Mouse (Mus musculus) lung, embryonic 15.5 days (tissue): Measurements from ENCODE around the gene Mr1. TPM values are rescaled to one million over a fixed set of nuclear protein-coding genes. Genes with fewer than 3 reads are reported as not detected.
A peak's percentile ranks its signal among the peaks of the same experiment; 100 is the strongest.

ENCODE experiments used
- ATAC-seq: fragments of 200-750 bp; cut with Nextera tagmentation; 2 replicates; pipeline ENCODE4 v1.8.0; 2017; ENCODE audit warnings: moderate number of reproducible peaks, borderline replicate concordance; ENCODE audit not compliant: low FRiP score, low TSS enrichment; ENCODE audit errors: extremely low read depth
- H3K27ac ChIP-seq: fragments of 300-500 bp; sonication (generic); 2 replicates; pipeline ENCODE4 v1.5.1; 2015; ENCODE audit warnings: moderate library complexity, mild to moderate bottlenecking, inconsistent platforms
- H3K27me3 ChIP-seq: fragments of 300-500 bp; sonication (generic); 2 replicates; pipeline ENCODE4 v1.6.1; 2015; ENCODE audit warnings: inconsistent platforms
- H3K36me3 ChIP-seq: fragments of 300-500 bp; sonication (generic); 2 replicates; pipeline ENCODE4 v1.6.1; 2015; ENCODE audit warnings: inconsistent platforms
- H3K4me1 ChIP-seq: fragments of 300-500 bp; sonication (generic); 2 replicates; pipeline ENCODE4 v1.6.1; 2015; ENCODE audit warnings: inconsistent platforms
- H3K4me2 ChIP-seq: fragments of 300-500 bp; sonication (generic); 2 replicates; pipeline ENCODE4 v1.6.1; 2015; ENCODE audit warnings: inconsistent platforms, mild to moderate bottlenecking, moderate library complexity
- H3K4me3 ChIP-seq: fragments of 300-500 bp; sonication (generic); 2 replicates; pipeline ENCODE4 v1.5.1; 2015; ENCODE audit warnings: mild to moderate bottlenecking, inconsistent platforms
- H3K9ac ChIP-seq: fragments of 300-500 bp; sonication (generic); 2 replicates; pipeline ENCODE4 v1.6.1; 2015; ENCODE audit warnings: inconsistent platforms
- H3K9me3 ChIP-seq: fragments of 300-500 bp; sonication (generic); 2 replicates; pipeline ENCODE4 v1.6.1; 2016; ENCODE audit warnings: inconsistent platforms
- WGBS: fragments of 180-500 bp; shearing (Covaris S2); methylation state at CpG from one replicate; pipeline ENCODE4 v1.1.7; 2015; 5-methylcytosine and 5-hydroxymethylcytosine counted together
- polyA plus RNA-seq: library from polyadenylated mRNA; unstranded; fragments of >200 nt; fragmentation: Nextera tagmentation; extraction: Ambion mirVana; gene quantifications from 2 replicates; pipeline ENCODE4 v1.2.1, GENCODE M21; 2015

Mr1 gene
- polyA plus RNA-seq, 1 experiment from 2014 or later = 12.1 TPM

GRCm38 (mm10) chr1:155158970-155159484 is 12.4 kb upstream of the Mr1 start:
- no peaks in the 10 kb centered on the region for H3K9me3 ChIP-seq
- H3K27me3 ChIP-seq = no peaks in the 10 kb centered on the region
- peak overlapping the region; percentile 91 for H3K27ac ChIP-seq
- ATAC-seq = peak; percentile 67
- H3K4me3 ChIP-seq = peak overlapping the region; percentile 99
- peak overlapping the region; percentile 85 for H3K9ac ChIP-seq
- peak overlapping the region; percentile 73 for H3K4me2 ChIP-seq
- H3K4me1 ChIP-seq = peaks cover 11% of the 10 kb centered on the region; the same call in 1 of the 2 replicates
- under 1% methylated on average over 45 of the region's 46 CpGs for WGBS
- H3K36me3 ChIP-seq = no peaks in the 10 kb centered on the region

DNA sequence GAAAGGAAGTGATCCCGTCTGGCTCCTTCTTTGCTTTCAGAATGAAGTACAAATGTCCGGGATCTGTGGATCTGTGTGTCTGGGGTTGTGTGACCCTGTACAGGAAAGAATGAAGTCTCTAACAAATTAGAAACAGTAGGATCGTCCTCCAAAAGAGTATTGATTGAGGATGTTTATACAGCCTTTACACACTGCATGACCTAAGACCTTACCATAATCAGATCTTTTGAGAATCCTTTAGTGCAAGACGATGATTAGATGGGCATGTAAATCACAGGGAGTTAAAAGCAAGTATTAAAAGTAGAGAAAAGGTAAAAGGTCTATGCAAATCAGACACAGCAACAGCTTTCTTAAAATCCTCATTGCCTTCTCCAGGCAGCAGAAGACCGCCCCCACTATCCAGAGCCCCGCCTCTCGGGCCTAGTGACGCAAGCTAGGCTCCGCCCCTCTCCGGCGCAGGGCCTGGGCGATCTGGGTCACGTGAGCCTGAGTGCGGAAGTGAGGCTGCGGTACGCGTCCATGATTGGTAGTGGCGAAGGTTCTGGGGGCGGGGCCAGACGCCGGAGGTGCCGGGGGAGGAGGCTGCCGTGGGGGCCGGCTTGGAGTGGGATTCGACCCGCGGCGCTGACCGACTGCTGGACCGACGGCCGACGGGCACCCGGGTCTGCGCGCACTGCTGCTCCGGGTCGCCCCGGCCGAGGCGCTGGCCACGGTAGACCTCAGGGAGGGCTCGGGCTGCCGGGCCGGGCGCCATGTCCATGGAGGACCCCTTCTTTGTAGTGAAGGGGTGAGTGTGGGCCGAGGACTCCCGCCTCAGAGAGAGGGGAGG is 11.7 kb upstream of the Mr1 start, which contains the start of gene Stx6:
Gene Stx6, plus strand, starts transcription at position 575 of the 829 bp plus-strand sequence.
- Histone ChIP-seq H3K27ac (peak within 1 kb of the TSS; percentile 91), H3K9ac (peak within 1 kb of the TSS; percentile 85), H3K4me2 (peak within 1 kb of the TSS; percentile 73), H3K36me3 (no peaks in the 10 kb centered on the region), H3K9me3 (no peaks in the 10 kb centered on the region), H3K4me3 (peak within 1 kb of the TSS; percentile 99), H3K27me3 (no peaks in the 10 kb centered on the region), H3K4me1 (peaks cover 11% of the 10 kb centered on the region; the same call in 1 of the 2 replicates)
- ATAC-seq = peak; percentile 99
- 1% methylated on average over 48 of the region's 48 CpGs for WGBS

- 66% methylated on average over 4 of the region's 4 CpGs for whole genome bisulfite sequencing
- Histone ChIP-seq H3K27me3 (no peaks in the 10 kb centered on the region), H3K36me3 (no peaks in the 10 kb centered on the region), H3K9ac (no peak overlapping the region), H3K27ac (no peak overlapping the region), H3K4me1 (no peaks in the 10 kb centered on the region; the same call in 1 of the 2 replicates), H3K4me2 (no peak overlapping the region), H3K9me3 (no peaks in the 10 kb centered on the region), H3K4me3 (no peak overlapping the region)
- no peak for ATAC-seq
Observed at GRCm38 (mm10) chr1:155153906-155154305, 7.3 kb upstream of the Mr1 start.

DNA sequence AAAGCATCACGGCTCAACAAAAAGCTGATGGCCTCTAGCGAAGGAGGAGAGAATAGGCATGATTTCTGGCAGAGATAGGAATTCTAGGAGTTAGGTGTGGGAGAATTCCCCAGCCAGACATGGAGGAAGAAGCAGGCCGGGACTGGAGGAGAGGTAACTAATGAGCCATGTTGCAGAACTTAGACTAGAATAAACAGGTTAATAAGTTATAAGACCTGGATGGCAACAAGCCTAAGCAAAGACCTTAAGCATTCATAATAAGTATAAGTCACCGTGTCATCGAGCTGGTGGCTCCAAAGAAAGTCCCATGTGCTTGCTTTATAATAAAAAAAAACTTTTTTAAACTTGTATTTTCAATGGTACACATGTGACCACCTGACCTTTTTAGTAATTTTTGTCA is 4.2 kb upstream of the Mr1 start:
- no peak overlapping the region for H3K4me2 ChIP-seq
- H3K27ac ChIP-seq = no peak overlapping the region
- no peak overlapping the region for H3K9ac ChIP-seq
- no peaks in the 10 kb centered on the region for H3K27me3 ChIP-seq
- H3K9me3 ChIP-seq = no peaks in the 10 kb centered on the region
- no peaks in the 10 kb centered on the region for H3K36me3 ChIP-seq
- ATAC-seq = no peak
- no peak overlapping the region for H3K4me3 ChIP-seq
- H3K4me1 ChIP-seq = no peaks in the 10 kb centered on the region
- WGBS = 84% methylated on average over 5 of the region's 5 CpGs

- H3K36me3 ChIP-seq = no peaks in the 10 kb centered on the region
- H3K4me1 ChIP-seq = 0 out of 2 replicates have a peak, but pooled peaks cover 4% of the 10 kb centered on the region
- no peaks in the 10 kb centered on the region for H3K27me3 ChIP-seq
- H3K4me3 ChIP-seq = no peak overlapping the region
- H3K4me2 ChIP-seq = no peak overlapping the region
- H3K9me3 ChIP-seq = no peaks in the 10 kb centered on the region
- no peak for ATAC-seq
- H3K27ac ChIP-seq = no peak overlapping the region
- no peak overlapping the region for H3K9ac ChIP-seq
- 90% methylated on average over 3 of the region's 3 CpGs for WGBS
Observed at GRCm38 (mm10) chr1:155149403-155149802, 2.8 kb upstream of the Mr1 start.

- no peak for ATAC-seq
- 80% methylated on average over 2 of the region's 2 CpGs for WGBS
- Histone ChIP-seq H3K36me3 (no peaks in the 10 kb centered on the region), H3K27me3 (no peaks in the 10 kb centered on the region), H3K9me3 (no peaks in the 10 kb centered on the region), H3K4me2 (no peak overlapping the region), H3K4me1 (0 out of 2 replicates have a peak, but pooled peaks cover 4% of the 10 kb centered on the region), H3K4me3 (no peak overlapping the region), H3K9ac (no peak overlapping the region), H3K27ac (no peak overlapping the region)
Observed at GRCm38 (mm10) chr1:155147228-155147627, 614 bp upstream of the Mr1 start.

DNA sequence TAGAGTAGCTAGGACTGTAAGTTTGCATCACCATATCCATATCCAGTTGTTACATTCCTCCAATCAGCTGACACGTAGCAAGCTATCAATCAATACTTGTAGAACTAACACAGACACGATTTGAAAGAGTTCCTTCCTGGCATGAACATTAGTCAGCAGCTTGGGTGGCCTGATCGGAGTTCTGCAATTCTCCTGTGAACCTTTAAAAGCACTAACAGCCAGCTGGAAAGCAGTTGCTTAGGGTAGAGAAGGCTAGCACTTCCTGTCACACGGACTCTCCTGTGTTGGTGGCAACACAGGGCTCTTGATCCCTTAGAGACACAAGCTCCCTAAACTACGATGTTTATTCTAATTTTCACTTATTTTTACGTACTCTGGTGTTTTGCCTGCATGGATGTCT is 994 bp downstream of the Mr1 start:
- peak overlapping the region; percentile 82 for H3K27ac ChIP-seq

GRCm38 (mm10) chr1:155140076-155140475 is 6.5 kb downstream of the Mr1 start:
- Histone ChIP-seq H3K9me3 (no peaks in the 10 kb centered on the region), H3K4me1 (peaks cover 5% of the 10 kb centered on the region; the same call in 1 of the 2 replicates), H3K4me2 (no peak overlapping the region), H3K4me3 (no peak overlapping the region), H3K9ac (no peak overlapping the region), H3K36me3 (no peaks in the 10 kb centered on the region), H3K27me3 (no peaks in the 10 kb centered on the region), H3K27ac (no peak overlapping the region)
- WGBS = 63% methylated on average over 2 of the region's 2 CpGs
- no peak for ATAC-seq

More for the DNA sequence above, 994 bp downstream of the Mr1 start:
- H3K9me3 ChIP-seq = no peaks in the 10 kb centered on the region
- H3K36me3 ChIP-seq = no peaks in the 10 kb centered on the region
- WGBS = 26% methylated on average over 6 of the region's 6 CpGs
- peak; percentile 63; the same call in 1 of the 2 replicates for ATAC-seq
- H3K9ac ChIP-seq = peak overlapping the region; percentile 51; the same call in 1 of the 2 replicates
- peak overlapping the region; percentile 48 for H3K4me3 ChIP-seq
- peak overlapping the region; percentile 56 for H3K4me2 ChIP-seq
- no peaks in the 10 kb centered on the region for H3K27me3 ChIP-seq
- 0 out of 2 replicates have a peak, but pooled peaks cover 4% of the 10 kb centered on the region for H3K4me1 ChIP-seq

DNA sequence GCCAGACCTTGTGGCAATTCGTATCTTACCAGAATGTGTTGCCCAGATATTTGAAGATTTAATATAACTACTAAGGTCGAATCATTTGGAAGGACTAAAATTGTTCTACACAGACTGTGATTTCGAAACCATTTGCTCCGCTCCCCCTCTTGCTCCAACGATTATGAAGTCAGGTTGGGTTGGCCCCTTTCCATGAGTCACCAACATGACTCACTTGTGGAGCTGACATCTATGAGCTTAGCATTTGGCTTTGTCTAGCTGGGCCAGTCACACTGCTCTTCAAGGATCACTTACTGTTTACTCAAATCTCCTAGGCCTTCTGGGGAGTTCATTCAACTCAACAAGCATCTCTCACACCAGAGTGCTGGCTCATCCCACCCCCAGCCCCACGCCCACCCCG is 7.8 kb downstream of the Mr1 start:
- Histone ChIP-seq H3K27me3 (no peaks in the 10 kb centered on the region), H3K4me2 (no peak overlapping the region), H3K9me3 (no peaks in the 10 kb centered on the region), H3K4me1 (peaks cover 7% of the 10 kb centered on the region), H3K9ac (no peak overlapping the region), H3K4me3 (no peak overlapping the region), H3K27ac (no peak overlapping the region), H3K36me3 (no peaks in the 10 kb centered on the region)
- WGBS = 63% methylated on average over 7 of the region's 7 CpGs
- no peak; the same call in 1 of the 2 replicates for ATAC-seq

- Histone ChIP-seq H3K4me1 (peaks cover 7% of the 10 kb centered on the region), H3K9ac (no peak overlapping the region), H3K4me3 (no peak overlapping the region), H3K27ac (no peak overlapping the region), H3K9me3 (no peaks in the 10 kb centered on the region), H3K4me2 (no peak overlapping the region), H3K27me3 (no peaks in the 10 kb centered on the region), H3K36me3 (0 out of 2 replicates have a peak, but pooled peaks cover 5% of the 10 kb centered on the region)
- peak; percentile 41; the same call in 1 of the 2 replicates for ATAC-seq
- WGBS = 23% methylated on average over 8 of the region's 8 CpGs
Observed at GRCm38 (mm10) chr1:155134866-155135265, 11.7 kb downstream of the Mr1 start.

GRCm38 (mm10) chr1:155127429-155127934 is 19.1 kb downstream of the Mr1 start:
- Histone ChIP-seq H3K9me3 (no peaks in the 10 kb centered on the region), H3K27ac (no peak overlapping the region), H3K9ac (no peak overlapping the region), H3K4me3 (no peak overlapping the region), H3K4me2 (no peak overlapping the region), H3K27me3 (no peaks in the 10 kb centered on the region), H3K4me1 (peaks cover 7% of the 10 kb centered on the region), H3K36me3 (0 out of 2 replicates have a peak, but pooled peaks cover 5% of the 10 kb centered on the region)
- 76% methylated on average over 5 of the region's 5 CpGs for WGBS
- ATAC-seq = no peak

- H3K27me3 ChIP-seq = no peaks in the 10 kb centered on the region
- H3K4me1 ChIP-seq = peaks cover 9% of the 10 kb centered on the region
- no peak overlapping the region for H3K27ac ChIP-seq
- no peak overlapping the region for H3K4me3 ChIP-seq
- no peak for ATAC-seq
- 61% methylated on average over 5 of the region's 5 CpGs for WGBS
- 0 out of 2 replicates have a peak, but pooled peaks cover 5% of the 10 kb centered on the region for H3K36me3 ChIP-seq
- H3K9me3 ChIP-seq = no peaks in the 10 kb centered on the region
- H3K9ac ChIP-seq = no peak overlapping the region
- H3K4me2 ChIP-seq = no peak overlapping the region
Observed at GRCm38 (mm10) chr1:155126716-155127115, 19.9 kb downstream of the Mr1 start.
